Mouse (Mus musculus) thymus, postnatal 36 days (tissue): ENCODE results near the gene Wwox.

ENCODE experiments used
- DNase-seq, 2 experiments: peaks; one replicate each; pipeline ENCODE4 v3.0.0; 2022; ENCODE audit warnings: mixed read lengths in 2 of 2

Wwox gene

DNA sequence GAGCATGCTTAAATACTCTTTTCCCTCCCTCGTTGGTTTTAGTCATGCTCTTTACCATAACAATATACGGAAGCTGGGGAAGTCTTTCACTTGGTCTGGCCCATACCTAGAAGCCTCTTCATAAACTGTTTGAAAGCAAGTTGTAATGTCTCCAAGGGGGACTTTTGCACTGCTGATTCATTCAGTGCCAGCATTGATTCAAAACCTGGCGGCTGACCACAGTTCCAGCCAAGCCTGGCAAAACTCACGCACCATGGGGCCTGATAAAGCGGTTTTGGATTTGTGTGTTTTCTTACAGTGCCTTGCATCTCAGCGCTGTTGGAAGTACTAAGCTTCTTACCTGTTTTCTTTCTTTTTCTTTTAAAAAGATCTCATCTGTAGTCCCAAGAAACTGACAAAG is 834.5 kb downstream of the Wwox start:
- no peak for DNase-seq

- no peak for DNase-seq
These were observed 836.8 kb downstream of the Wwox start for GRCm38 (mm10) chr8:115276281-115276680.

- DNase-seq, result no peak
These were observed 838.8 kb downstream of the Wwox start for GRCm38 (mm10) chr8:115278291-115278690.

DNA sequence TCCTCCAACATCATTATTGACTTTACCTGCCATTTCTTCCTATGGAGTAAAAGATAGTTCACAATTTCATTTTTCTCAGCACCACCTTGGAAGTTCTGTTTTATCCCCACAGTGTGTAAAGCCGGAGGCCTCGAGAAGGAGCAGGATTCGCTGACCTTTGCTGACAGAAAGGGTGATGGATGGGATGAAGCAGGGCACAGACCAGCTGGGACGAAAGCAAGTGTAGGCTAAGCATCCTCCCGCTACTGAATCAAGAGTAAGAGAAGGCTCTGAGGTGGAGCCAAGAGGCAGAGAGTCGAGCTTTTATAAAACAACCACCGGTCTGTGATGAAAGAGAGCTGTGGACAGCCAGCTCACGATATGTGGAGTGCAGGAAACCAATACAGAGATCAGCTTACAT is 850.8 kb downstream of the Wwox start:
- DNase-seq, result no peak

DNA sequence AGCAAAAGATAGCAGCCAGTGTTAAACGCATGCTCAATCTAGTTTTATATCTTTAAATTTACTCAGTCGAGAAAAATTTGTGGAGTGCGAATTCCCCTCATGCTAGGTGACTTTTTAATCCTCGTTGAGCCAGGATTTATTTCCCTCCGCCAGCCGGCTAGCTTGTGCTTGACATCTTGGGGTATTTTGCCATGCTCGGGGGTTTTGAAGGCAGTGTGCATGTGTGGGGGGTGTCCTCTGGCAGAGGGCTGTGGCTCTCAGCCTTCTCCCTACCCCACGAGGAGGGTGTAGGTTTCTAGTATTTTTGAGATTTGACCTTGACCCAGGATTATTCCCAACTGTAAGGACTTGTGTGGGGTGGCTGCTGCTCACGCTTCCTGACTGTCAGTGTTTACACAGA is 857.3 kb downstream of the Wwox start:
- DNase-seq, result no peak

- DNase-seq, result no peak
These were observed 863.0 kb downstream of the Wwox start for GRCm38 (mm10) chr8:115302484-115302883.

DNA sequence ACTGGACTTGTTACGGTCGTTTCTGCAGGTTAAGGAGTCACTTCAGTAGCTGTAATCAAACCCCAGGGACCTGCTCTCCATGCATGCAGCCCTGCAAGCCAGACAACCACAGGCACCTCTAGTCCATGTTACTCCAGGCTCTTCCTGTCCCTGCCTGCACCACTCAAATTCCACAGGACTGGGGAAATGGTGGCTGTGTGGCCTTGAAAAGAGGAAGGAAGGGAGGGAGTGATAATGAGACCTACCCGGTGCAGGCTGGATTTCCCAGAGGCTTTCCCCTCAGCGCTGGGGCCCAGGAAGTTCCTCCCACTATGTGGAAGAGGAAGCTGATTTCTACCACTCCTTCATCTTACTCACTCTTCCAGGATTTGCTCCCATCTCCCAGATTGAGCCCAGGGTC is 868.0 kb downstream of the Wwox start:
- DNase-seq, result no peak

GRCm38 (mm10) chr8:115311003-115311402 is 871.5 kb downstream of the Wwox start:
- no peak for DNase-seq

- DNase-seq, result no peak
These were observed 872.9 kb downstream of the Wwox start for GRCm38 (mm10) chr8:115312371-115312770.

DNA sequence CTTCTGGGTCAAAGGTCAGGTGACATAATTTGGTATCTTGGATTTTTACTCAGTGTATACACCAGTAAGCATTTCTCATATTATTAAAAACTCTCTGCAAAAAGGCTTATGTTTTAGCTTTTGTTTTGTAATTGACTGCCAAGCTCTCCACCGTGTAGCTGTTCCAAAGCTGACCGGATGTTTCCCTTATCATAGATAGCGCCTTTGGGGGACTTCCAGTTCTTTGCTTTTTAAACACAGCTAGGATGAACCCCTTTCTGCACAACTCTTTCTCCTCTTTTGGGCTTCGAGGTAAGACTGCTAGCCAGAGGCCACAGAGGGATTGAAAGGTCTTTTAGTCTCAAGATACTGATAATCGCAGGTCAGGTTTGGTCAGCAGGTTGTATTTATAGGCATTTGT is 883.0 kb downstream of the Wwox start:
- no peak for DNase-seq

DNA sequence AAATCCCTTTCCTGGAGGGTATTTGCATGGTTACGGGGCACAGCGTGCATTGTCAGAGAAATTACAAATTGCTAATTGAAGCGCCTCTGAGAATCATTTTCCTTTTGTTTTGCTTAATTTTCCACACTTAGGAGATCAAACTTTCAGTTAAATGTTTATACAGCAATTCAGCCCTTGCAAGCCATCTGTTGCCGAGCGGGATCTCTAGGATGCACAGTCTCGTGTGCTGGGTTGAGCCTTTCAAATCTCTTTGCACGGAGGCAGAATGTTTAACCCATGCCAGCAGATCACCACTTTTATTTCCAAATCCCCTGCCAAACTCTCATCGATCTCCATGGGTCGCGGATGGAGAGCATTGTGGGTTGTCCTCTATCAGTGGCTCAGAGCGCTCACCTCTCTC is 891.2 kb downstream of the Wwox start:
- DNase-seq, result no peak

- no peak for DNase-seq
These were observed 894.5 kb downstream of the Wwox start for GRCm38 (mm10) chr8:115333972-115334371.

DNA sequence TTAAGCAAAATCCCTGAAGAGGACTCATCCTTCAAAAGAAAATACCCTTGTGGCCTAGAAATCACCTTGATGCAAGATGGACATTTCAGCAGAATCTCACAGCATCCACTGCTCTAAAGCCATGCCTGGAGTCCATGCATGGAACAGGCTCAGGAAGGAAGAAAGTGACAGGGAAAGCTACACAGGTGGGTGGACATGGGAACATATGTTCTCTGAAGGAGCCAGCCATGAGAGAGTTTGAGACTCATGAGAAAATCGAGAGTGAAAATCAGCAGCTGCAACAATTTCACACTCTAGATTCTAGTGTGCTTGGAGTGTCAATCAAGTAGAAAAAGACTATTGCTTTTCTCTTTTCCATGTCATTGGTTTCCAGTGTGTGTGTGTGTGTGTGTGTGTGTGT is 896.9 kb downstream of the Wwox start:
- DNase-seq, result no peak

DNA sequence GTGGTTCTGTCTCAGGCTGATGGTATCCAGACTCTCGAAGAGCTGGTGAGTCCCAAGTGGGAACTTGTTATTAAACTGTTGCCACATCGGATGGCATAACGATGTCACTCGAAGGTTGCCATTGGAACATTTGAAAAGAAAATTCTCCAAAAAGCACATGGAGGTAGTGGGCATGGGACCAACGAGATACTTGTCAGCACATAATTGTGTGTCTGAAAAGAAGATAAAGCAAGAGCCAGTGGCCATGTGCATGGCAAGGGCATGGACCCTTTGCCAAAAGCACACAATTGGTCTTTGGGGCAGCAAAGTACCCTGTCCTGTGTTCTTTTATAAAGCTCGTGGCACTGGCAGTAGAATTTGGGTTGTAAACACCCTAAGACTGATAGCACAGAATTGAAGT is 909.2 kb downstream of the Wwox start:
- DNase-seq, result no peak

- DNase-seq, result no peak
These were observed 911.3 kb downstream of the Wwox start for GRCm38 (mm10) chr8:115350707-115351106.

- no peak for DNase-seq
These were observed 918.3 kb downstream of the Wwox start for GRCm38 (mm10) chr8:115357663-115358335.

DNA sequence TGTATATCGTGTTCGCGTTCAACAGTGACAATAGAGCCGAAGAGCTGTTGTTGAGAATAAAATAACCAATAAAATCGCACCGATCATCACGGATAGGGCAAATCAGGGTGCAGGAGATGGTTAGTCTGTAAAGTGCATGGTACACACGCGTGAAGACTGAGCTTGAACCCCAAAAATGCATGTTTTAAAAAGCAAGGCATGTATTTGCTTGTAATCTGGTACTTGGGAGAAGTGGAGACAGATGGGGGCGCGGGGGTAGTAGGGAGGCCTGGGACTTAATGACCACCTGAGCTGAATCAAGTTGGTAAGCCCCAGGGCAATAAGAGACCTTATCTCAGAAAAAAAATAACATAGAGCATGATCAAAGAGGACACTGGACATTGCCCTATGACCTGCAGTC is 919.0 kb downstream of the Wwox start:
- DNase-seq, result no peak

- no peak for DNase-seq
These were observed 920.2 kb downstream of the Wwox start for GRCm38 (mm10) chr8:115359701-115360100.

DNA sequence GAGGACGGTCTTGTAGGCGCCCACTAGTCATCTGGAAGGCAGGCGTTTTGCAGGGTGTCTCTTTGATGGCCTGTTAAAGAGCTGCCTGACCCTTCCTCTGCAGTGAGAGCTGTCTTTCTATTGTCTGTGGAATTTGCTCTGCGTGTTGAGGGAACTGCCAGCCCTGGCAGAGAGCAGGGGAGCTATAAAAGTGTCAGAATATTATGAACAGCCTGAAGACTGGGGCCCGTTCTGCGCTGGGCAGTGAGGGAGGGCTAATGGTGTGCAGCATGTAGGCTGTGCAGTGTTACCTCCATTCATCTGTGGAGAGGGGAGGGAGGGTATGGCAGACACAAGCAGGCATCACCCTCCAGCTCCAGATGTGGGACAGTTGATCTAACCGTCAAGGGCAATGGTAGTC is 923.1 kb downstream of the Wwox start:
- no peak for DNase-seq

DNA sequence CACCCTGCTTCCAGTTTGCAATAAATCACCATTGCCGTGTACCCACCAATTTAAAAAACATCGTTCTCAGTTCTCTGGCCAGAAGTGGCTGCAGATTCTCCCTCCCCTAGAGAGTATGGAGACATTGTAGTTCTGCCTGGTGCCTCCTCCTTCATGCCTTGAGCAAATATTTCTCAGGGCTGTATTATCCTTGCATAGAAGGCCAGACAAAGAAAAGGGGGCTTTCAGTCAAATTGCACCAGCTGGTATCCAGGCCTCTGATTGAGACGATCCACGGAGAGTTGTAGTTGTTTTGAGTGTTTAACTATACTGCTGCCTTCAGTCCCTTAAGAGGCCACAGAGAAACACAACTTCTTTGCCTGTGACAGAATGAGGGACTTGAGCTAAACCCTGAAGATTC is 935.5 kb downstream of the Wwox start:
- DNase-seq, result no peak

DNA sequence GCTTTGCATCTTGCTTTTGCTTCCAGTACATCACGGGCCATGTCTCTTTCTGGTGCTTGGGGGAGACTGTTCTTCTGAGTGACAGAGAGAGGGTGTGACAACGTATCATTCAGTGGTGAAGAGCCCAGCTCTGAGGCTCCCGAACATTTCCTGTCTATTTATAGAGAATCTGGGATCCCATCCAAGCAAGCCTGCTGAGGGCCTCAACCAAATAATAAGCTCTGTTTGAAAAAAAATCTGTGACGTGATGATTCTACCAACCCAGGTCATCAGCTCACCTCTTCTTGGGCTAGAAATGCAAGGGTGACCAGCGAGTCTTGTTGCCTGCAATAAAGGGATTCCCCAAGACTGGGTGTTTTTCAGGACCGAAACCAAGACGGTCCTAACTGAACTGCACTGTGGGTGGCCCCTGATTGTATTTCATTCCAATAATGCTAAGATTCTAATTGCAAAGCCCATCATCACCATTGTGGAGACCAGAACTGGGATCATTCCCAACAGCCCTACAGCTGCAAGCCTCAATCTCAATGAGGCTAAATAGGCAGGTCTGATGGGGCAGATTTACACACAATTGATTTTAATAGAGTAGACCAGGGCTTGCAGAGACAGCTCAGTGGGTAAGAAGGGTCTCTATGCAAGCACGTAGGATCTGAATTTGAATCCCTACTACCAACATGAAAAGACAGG is 936.0 kb downstream of the Wwox start:
- no peak for DNase-seq

GRCm38 (mm10) chr8:115377321-115377720 is 937.9 kb downstream of the Wwox start:
- DNase-seq, result no peak

DNA sequence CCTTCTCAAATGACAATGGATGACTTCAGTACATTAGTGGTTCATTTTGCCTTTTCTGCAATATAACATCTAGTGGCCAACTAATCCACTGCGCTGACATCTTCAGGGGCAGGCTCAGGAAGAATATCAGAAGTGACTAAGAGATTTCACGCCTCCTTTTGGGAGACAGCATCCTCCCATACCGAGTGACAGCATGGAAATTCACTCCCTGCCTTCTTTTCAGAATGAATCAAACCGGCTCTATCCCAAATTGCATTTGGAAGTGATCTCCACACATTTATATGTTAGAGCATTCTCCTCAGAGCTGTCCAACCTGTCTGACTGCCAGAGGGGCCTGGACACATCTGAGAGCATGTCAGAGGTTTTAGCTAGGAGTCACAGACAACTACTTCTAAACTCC is 940.6 kb downstream of the Wwox start:
- no peak for DNase-seq

- DNase-seq, result no peak
These were observed 951.6 kb downstream of the Wwox start for GRCm38 (mm10) chr8:115390921-115391504.

DNA sequence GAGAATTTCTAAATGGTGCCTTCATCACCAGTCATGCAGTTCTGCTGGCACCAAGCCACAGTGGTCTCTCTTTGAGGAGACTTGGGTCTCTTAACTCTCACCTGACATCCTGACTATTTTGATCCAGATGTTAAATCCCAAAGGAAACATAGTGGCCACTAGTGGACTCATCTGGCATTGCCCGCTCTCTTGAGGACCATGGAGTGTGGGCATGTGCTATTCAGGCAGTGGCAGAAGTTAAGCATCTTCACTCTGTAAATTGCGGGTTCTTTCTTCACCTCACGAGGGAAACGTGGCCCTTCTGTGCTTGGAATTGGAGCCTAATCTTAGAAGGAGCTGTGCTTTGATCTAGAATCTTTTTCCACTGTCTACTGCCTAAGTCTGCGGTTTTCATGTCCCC is 956.4 kb downstream of the Wwox start:
- no peak for DNase-seq
